Mouse (Mus musculus) T-helper 1 cell (primary cell): ENCODE data around the gene Cacna2d1.

Experiments used
- in situ Hi-C: fragments of 300-600 bp; cut with MboI, MseI; formaldehyde crosslinking; loops from one replicate; pipeline ENCODE4 v1.15.1; 2025; ENCODE audit warnings: high pct_unique_total_duplicates

Cacna2d1 gene

DNA sequence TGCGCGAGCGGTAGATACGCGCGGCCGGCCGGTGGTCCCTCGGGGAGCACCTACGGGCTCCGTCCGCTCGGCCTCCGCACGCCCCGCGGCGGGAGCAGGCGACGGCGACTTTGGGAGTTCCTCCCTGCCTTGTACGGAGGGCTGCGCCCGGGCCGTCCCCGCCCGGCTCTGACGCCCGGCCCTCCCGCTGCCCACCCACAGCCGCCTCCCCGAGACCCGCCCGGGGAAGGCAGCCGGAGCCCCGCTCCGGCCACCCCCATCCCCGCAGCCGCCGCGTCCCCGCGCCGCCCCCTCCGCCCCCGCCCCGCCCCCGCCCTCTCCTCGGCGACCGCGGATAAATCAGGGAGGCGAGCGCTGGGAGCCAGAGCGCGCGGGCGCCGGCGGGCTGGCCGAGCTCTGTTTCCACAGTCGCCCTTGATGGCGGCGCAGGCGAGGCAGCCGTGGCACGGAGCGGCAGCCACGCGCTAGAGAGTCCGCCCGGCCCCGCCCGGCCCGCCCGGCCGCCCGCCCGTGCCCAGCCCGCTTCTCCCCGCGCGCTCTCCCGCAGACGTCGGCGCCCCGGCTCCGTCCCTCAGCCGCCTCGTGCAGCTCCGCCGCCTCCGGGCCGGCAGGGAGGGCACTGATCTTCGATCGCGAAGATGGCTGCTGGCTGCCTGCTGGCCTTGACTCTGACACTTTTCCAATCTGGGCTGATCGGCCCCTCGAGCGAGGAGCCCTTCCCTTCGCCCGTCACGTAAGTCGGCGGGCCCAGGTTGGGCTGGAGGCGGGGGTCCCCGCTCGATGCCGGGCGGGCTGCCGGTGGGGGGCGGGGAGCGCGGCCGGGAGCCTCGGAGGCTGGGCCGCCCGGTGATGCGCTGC is at the start of gene Cacna2d1:
Cacna2d1 (plus strand) TSS at position 316 of the 858 bp plus-strand sequence.
- in situ Hi-C loops = no loop called here

DNA sequence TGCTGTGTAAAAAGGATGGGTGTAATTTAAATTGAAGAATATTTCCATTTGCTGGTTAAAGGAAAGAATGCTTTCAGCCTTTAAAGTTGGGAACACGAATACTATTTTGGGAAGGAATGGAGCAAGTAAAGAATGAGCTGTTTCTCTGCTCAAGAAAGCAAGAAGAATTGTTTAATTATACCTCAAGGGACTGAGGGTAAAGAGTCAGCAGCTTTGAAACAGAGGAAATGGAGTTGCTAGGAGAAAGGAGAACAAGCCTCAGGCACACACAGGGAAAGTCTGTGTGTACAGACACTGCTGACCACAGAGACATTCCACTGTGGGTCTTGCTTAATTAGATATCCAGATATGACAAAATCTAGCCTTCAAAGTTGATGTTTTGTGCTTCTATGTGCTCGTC is 39.4 kb upstream of the Cacna2d1 start:
- in situ Hi-C loops = no loop called here

DNA sequence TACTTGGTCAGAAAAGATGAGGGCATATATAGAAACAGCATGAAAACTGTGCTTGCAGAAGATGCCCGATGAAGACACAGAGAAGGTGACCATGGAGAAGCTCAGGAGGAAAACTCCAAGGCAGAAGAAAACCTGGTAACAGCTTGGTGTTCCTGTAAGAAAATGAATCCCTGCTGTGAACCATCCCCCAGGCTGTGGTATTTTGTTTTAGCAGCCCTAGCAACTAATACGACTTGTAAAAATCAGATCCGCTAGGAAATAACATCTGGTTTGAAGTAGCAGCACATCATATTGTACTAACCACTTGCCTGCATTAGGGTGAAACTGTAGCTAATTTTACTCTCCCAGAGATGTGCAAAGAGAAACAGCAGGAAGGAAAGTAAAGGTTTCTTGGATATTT is 37.8 kb upstream of the Cacna2d1 start:
- in situ Hi-C loops = no loop called here

DNA sequence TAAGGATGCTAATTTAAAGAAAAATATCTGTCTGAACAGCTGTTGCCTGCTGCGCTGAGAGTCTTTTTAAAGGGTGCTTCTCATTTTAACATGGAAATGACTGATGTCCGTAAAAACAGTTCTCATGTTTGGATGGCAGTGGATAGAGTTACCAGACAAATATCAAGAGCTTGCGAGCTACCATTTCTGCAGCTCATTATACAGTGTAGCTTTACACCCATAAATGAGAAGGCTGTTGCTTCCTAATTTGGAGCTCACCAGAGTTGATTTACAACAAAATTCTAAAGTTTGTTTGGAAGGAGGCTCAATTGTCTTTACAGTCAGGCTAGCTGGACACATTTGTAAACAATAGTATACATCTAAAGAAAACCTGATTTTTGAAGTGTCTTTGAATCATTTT is 28.0 kb upstream of the Cacna2d1 start:
- in situ Hi-C loops = no loop called here

DNA sequence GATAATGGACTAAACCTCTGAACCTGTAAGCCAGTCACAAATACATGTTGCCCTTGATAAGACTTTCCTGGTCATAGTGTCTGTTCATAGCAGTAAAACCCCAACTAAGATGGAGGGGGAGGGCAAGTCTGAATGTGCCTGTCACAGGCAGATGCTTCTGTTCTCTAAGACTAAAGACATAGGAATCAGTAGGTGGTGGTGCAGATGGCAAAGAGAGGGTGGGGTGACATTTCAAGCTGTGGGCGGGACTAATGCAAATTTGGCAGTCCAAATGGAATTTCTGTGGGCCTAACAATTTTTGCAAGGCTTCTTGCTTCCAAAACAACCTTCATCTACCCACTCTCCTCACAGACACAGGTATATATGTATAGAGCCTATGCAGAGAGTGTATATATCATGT is 19.6 kb upstream of the Cacna2d1 start:
- in situ Hi-C loops = loop anchor here (10.0 kb wide), 1 partner anchor 980 kb away; no protein-coding TSS in a partner anchor

DNA sequence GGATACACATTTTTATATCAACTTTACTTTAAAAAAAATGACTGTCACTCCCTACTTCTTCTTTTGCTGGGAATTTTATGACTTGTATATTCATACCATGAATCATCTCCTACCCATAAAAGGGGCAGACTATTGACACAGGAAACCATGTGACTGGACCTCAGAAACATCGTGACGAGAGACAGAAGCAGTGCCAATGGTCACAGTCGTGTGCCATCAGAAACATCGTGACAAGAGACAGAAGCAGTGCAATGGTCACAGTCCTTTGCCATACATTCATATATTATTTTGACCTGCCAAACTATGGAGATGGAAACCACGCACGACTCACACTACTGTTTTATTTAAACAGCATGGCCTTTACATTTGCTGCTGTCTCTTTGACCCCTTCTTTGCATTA is 6.0 kb upstream of the Cacna2d1 start:
- in situ Hi-C loops = no loop called here

DNA sequence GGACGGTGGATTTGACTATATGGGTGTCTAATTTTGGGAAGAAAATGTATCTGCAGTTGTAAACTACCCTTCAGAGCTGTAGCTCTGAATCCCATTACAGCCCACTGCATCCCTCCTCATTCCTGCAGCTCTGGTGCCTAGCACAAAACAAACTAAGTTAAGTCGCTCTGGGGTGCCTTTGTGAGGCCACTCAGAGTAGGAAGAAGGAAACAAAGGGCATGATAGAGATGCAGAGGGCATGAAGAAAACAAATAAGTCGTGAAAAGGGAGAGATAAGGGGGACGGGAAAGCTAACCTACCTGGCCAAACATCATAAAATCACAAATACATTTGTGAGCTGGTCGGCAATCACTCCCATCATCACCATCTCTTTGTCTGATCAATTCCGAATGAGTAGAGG is 1.5 kb upstream of the Cacna2d1 start:
- in situ Hi-C loops = no loop called here

DNA sequence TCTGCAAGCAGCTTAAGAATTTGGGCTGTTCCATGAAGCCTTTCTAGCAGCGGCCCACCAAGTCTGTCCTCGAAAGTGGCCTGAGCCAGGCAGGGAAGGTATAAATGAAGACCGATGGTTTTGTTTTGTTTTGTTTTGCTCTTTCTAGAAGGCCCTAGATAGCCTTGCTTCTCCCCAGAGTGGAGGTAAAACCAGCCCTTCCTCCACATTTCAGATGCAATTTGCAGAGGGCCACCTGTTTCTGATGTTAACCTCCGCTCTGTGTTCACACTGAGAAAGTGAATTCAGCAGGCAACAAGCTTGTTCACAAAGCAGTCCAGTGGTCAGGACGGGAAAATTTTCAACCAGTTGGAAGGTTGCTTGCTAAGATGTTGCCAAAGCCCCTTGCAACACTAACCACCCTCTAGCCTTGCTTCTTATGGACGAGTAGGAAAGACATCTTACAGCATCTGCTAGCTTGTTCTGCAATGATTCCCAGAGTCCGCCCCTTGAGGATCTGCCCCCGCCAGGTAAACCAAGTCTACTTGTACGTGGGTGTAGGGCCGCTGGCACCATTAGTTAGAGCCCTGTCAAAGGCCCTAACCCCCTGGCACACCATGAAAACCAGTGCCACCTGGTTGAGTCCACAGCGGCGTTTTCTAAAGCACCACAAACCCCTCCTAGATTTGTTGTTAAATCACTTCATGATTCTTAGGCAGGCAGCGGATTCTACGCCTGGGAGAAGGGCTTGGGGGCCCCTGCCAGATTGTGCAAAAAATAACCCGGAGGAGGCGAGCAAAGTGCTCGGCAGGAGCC is 713 bp upstream of the Cacna2d1 start:
- in situ Hi-C loops = no loop called here

DNA sequence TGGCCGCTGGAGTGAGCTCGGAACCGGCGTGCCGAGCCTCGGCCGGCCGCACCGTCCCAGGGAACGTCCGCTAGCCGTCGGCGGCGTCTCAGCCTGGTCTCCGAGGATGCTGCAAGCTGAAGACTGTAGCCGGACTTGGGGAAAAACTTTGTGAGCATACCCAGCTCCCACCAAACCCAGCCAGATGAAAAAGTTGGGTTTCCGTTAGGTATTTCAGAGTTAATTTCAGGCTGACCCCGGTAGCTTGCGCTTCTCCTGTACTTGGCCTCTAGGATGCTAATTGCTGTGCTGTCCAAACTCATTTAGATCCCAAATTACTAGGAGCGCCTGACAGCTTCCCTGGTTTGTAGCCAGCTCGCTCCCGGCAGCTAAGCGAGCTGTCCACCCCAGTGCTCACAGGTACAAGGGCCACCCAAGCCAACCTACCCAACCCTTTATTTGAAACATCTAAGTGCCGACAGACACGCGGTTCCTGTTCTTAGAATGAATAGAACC is 790 bp downstream of the Cacna2d1 start:
- in situ Hi-C loops = no loop called here

DNA sequence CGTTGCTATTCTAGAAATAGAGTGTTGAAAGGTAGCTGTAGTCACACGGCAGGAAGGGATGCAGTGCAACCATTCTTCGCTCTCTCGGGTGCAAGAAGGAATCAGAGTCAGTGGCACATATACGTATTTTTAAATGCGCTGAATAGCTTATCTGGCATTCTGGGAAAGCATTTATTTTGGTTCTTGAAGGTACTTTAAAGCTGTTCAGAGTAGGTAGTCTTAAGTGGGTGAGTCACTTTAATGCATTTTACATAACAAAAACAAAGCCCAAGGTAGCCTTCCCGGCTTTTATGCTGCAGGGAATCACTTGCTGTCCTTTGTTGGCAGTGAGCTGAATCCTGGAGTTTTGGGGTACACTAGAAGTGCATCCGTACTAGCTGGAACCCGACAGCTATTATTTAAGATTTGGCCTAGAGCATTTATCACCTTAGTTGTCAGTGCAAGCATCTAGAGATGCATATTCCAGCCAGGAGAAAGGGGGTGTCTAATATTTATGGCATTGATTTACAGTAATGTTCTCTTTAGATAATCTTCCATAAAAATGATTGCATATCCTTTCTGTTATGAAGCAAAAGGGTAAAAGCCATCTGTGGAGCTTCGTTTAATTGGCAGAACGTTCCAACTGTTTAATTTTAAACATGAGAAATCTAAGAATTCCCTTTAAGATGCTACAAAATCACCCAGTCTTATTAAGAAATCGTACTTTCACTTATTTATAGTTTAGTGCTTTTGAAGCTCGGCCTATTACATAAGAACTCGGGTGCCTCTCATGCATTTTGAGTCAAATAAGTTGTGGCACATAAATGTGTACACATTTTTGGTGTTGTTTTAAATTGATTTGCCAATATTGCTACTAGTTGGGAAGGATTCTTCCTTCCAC is 1.6 kb downstream of the Cacna2d1 start:
- in situ Hi-C loops = no loop called here

DNA sequence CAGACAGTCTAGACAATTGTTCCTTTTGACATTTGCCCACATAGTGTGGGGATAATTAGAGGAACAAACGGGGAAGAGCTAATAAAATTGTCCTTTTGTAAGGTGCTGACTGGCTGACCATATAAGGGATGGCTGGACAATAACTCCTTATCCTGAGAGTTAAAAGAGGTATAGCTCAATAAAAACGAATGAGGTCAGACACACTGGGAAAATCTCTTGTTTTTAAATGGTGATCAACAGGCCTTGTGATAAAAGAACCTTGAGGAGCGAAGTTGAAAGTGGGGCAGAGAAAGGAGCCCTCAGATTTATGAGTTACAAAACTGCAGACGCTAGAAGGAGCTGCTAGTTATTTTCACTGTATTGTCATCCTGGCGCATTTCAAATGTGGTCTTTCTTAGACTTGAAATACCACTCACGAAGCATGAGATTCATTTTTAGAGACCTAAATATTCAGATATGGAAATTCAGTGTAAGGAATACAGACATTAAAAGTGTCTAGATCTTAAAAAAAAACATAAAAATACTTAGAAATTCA is 6.8 kb downstream of the Cacna2d1 start:
- in situ Hi-C loops = no loop called here

DNA sequence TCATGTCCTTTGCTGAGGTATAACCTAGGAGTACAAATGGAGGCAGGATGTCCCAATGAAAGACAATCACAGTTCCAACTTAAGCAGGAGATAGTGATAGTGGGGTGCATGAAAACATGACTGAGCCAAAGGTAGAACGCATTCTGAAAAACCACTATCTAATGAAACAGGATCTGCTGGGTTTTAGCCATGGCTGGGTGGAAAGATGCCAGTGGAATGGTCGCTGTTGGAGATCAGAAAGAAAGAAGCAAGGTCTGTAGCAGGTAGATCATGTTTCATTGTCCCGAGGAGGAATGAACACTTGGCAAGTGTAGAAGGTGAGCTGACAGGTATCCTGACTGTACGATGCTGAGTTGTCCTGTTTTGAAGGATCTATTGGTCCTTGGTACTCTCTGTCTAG is 7.6 kb downstream of the Cacna2d1 start:
- in situ Hi-C loops = no loop called here

DNA sequence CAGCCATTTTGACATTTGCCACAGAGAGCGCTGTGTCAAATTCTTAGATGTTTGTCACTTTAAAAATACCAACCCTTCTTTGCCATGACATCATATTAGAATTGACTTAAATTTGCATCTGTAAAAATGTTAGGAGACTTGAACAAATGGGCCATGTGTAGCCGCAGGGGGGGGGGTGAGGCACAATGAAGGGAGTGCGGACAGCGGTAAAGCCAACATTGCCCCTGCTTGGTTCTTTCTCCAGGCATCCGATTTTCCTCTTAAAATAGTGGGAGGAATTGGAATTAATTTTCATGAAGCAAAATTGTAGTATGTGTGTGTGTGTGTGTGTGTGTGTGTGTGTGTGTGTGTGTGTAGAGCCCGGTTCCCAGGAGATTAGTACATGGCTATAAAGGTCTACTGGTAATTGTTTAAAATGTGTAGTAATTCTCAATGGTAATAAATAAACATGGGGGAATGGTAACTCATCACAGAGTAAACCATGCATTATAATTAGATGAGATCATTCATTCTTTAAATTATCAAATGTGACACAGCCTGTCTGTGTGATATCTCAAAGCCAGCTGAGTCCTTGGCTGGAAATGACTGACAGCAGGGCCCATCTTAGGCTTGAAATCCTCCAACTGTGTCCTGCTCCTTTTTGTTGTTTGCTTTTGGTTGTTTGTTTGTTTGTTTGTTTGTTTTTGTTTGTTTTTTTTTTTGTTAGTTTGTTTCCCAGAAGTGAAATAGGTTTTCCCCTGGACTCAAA is 14.0 kb downstream of the Cacna2d1 start:
- in situ Hi-C loops = no loop called here

DNA sequence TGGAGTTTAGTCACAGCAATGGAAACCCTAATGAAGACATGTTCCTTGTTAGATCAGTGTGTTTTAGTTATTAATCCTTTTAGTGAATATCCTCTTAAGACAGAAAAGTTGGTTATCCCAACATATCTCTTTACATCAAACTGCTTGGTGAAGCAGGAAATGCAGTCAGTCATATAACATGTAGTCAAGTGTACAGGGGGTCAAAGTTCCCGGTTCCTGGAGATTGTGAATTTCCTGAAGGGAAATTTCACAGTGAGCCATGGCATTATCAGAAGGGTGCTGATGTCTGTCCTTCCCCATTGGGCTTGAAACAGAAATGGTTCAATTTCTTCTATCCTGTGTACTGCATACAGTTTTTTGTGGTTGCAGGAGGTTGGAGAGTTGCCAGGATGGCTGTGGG is 25.3 kb downstream of the Cacna2d1 start:
- in situ Hi-C loops = no loop called here

DNA sequence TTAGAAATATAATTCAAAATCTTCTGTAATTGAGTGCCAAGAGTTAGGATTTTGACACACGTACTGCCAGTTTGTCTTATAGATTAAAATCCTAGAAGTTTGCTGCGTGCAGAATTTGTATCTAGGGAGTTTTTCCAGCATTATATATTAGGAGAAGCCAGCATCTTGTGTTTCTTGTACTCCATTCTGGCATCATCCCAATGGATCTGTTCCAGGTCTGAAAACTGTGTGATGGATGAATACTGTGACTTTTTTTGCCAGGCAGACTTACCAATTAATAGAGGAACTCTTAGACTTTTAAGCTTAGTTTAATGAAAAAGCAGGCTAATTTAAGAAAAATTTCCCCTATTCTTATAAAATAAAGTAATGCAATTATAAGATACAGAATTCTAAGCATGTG is 27.4 kb downstream of the Cacna2d1 start:
- in situ Hi-C loops = no loop called here

DNA sequence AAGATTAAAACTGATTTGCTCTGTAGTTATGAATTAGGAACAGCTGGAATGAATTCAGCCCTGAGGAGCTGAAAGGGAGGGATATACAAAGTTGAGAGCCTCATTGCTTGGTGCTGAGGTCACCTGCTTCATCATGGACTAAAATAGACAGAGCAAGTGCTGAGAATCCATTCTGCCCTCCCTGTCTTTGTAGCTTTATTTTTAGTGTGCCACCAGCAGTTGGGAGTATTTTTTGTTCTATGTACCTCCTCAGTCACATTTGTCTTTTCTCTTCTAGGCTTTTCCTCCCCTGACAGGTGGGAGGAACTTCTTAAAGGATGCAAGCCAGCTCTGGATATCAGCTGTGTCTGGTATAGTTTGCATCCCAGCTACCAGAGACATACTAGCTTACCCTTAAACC is 32.4 kb downstream of the Cacna2d1 start:
- in situ Hi-C loops = no loop called here

DNA sequence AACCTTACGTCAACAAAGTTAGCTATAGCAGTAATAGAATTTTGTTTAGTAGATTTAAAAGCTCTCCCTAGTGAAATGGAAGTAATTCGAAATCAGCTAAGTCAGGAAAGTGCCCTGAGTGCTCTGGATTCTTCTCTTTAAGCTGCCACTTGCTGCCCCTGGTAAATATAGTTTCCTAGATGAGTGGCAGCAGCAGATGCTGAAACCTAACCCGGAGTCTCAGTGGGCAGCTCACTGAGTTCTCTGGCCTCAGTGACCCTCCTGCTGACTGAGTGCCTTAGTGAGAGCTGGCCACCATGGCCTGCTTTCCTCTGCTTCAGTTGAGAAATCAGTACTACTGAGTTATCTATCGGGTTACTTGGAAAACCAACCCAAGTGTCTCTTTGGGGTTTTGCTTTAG is 37.3 kb downstream of the Cacna2d1 start:
- in situ Hi-C loops = no loop called here

DNA sequence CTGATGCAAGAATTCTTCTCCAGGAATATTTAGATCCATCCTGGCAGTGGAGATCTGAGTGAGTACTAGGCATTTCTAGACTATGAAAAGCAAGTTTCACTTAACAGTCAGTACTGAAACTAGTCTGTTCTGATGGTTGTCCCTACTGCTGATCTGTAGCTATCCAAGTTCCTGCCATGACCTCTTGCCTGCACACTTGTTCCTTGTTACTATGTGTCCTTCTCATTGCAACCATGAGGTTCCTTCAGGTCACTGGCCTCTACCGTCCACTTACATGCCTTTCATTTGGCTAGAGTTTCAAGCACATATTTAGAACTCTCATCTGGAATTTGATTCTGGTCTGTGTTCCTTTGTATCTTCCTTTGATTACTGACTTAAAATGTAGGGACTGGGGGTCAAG is 37.9 kb downstream of the Cacna2d1 start:
- in situ Hi-C loops = no loop called here

DNA sequence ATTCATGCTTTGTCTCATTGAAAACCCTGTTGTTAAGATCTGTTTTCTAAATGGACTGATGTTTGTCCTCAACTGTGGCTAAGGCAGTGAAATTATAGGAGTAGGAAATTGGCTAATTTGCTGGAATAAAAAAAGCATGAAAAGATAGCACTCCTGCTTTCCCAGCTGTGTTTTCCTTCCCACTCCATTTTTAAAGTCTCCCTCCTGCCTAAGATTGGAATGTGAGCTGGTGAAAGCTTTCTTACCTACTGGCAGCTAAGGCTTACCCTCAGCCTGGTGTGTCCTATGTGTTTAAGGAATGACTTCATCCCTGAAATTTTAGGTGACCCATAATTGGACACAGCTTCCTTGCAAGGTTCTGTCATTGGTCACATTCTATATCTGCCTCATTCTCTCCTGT is 40.2 kb downstream of the Cacna2d1 start:
- in situ Hi-C loops = no loop called here

DNA sequence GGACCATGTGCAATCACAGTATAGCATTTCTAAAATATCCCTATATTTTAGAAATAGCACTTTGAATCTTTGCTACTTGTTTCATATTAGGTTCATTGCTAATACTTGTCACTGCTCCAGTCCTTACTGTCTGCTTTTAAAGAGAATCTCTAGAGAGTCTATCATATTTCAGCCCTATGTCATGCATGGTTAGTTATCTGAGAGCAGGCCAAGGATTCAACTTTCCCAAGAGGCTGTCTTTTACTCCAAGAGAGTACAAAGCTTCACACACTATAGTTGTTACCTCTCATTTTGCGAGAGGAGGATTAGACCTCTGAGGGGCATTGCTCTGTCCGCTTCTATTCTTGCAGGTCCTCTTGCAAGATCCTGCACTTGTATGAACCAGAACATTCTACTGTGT is 44.7 kb downstream of the Cacna2d1 start:
- in situ Hi-C loops = no loop called here

DNA sequence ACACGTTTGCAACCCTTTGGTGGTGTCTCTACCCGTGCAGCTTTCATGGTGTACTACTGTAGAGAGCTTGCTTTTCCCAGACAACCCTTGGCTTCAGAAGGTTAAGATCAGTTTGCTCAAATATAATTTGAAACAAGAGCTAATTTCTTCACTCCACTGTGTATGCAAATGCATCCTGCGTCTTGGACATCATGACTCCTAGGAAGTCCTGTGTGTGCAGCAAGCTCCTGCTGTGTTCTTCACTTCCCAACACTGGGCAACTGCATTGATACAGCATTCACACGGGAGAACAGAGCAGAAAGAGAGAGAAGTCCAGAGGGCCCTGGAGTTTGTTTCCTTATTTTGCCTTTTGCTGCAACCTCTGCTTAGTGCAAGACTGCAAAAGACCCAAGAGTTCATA is 48.1 kb downstream of the Cacna2d1 start:
- in situ Hi-C loops = no loop called here
